Mouse (Mus musculus) limb, embryonic 12.5 days (tissue): ENCODE results near the gene Hs2st1. TPM values are rescaled to one million over a fixed set of nuclear protein-coding genes. Genes with fewer than 3 reads are reported as not detected.

Experiments
- ATAC-seq: fragments of 200-750 bp; cut with Nextera tagmentation; 2 replicates; pipeline ENCODE4 v1.8.0; 2017; ENCODE audit warnings: low read depth, moderate TSS enrichment; ENCODE audit not compliant: insufficient number of reproducible peaks, insufficient read depth, low FRiP score, low TSS enrichment
- H3K27ac ChIP-seq: fragments of 300-500 bp; sonication (generic); 2 replicates; pipeline ENCODE4 v1.5.1; 2016; ENCODE audit warnings: mild to moderate bottlenecking, moderate library complexity
- H3K27me3 ChIP-seq: fragments of 300-500 bp; sonication (generic); 2 replicates; pipeline ENCODE4 v1.6.1; 2016; ENCODE audit warnings: mild to moderate bottlenecking, moderate library complexity
- H3K36me3 ChIP-seq: fragments of 300-500 bp; sonication (generic); 2 replicates; pipeline ENCODE4 v1.6.1; 2016; ENCODE audit warnings: mild to moderate bottlenecking, moderate library complexity
- H3K4me1 ChIP-seq: fragments of 300-500 bp; sonication (generic); replicated peaks from 2 replicates; pipeline ENCODE4 v1.6.1; 2016
- H3K4me2 ChIP-seq: fragments of 300-500 bp; sonication (generic); 2 replicates; pipeline ENCODE4 v1.6.1; 2016; ENCODE audit warnings: mild to moderate bottlenecking, moderate library complexity
- H3K4me3 ChIP-seq: fragments of 300-500 bp; sonication (generic); replicated peaks from 2 replicates; pipeline ENCODE4 v1.5.1; 2016; ENCODE audit warnings: mild to moderate bottlenecking
- H3K9ac ChIP-seq: fragments of 300-500 bp; sonication (generic); replicated peaks from 2 replicates; pipeline ENCODE4 v1.6.1; 2016; ENCODE audit warnings: mild to moderate bottlenecking, moderate library complexity
- H3K9me3 ChIP-seq: fragments of 300-500 bp; sonication (generic); 2 replicates; pipeline ENCODE4 v1.6.1; 2016; ENCODE audit warnings: mild to moderate bottlenecking, moderate library complexity
- WGBS: fragments of 180-500 bp; shearing (Covaris S2); methylation state at CpG from one replicate; pipeline ENCODE4 v1.1.7; 2016; 5-methylcytosine and 5-hydroxymethylcytosine counted together
- polyA plus RNA-seq: library from polyadenylated mRNA; unstranded; fragments of >200 nt; fragmentation: Nextera tagmentation; extraction: Ambion mirVana; gene quantifications from 2 replicates; pipeline ENCODE4 v1.2.1, GENCODE M21; 2016

The Hs2st1 gene
- polyA plus RNA-seq, 1 experiment from 2014 or later: 20.8 TPM

- Histone ChIP-seq H3K4me2 (no peak overlapping the region), H3K9me3 (no peaks in the 10 kb centered on the region), H3K4me3 (no peak overlapping the region), H3K27me3 (no peaks in the 10 kb centered on the region), H3K27ac (no peak overlapping the region), H3K4me1 (peaks cover 22% of the 10 kb centered on the region), H3K9ac (no peak overlapping the region), H3K36me3 (no peaks in the 10 kb centered on the region)
- 88% methylated on average over 7 of the region's 7 CpGs for WGBS
- no peak for ATAC-seq
Measured at GRCm38 (mm10) chr3:144548186-144548845, 21.7 kb downstream of the Hs2st1 start.

GRCm38 (mm10) chr3:144546490-144546889 lies 23.5 kb downstream of the Hs2st1 start:
- no peak overlapping the region for H3K9ac ChIP-seq
- no peak overlapping the region for H3K4me2 ChIP-seq
- H3K27me3 ChIP-seq: no peaks in the 10 kb centered on the region
- H3K4me3 ChIP-seq: no peak overlapping the region
- no peak for ATAC-seq
- 48% methylated on average over 4 of the region's 4 CpGs for WGBS
- peaks cover 22% of the 10 kb centered on the region for H3K4me1 ChIP-seq
- H3K36me3 ChIP-seq: no peaks in the 10 kb centered on the region
- no peak overlapping the region for H3K27ac ChIP-seq
- no peaks in the 10 kb centered on the region for H3K9me3 ChIP-seq

- Histone ChIP-seq H3K27ac (no peak overlapping the region; the same call in 1 of the 2 replicates), H3K4me2 (no peak overlapping the region), H3K9ac (no peak overlapping the region), H3K4me1 (peaks cover 22% of the 10 kb centered on the region), H3K36me3 (no peaks in the 10 kb centered on the region), H3K27me3 (no peaks in the 10 kb centered on the region), H3K9me3 (no peaks in the 10 kb centered on the region), H3K4me3 (no peak overlapping the region)
- 59% methylated on average over 4 of the region's 4 CpGs for WGBS
- no peak for ATAC-seq
Measured at GRCm38 (mm10) chr3:144545832-144546231, 24.1 kb downstream of the Hs2st1 start.

GRCm38 (mm10) chr3:144545152-144545551 lies 24.8 kb downstream of the Hs2st1 start:
- Histone ChIP-seq H3K9me3 (no peaks in the 10 kb centered on the region), H3K4me2 (no peak overlapping the region), H3K4me1 (peaks cover 23% of the 10 kb centered on the region), H3K27ac (no peak overlapping the region), H3K4me3 (no peak overlapping the region), H3K36me3 (no peaks in the 10 kb centered on the region), H3K27me3 (no peaks in the 10 kb centered on the region), H3K9ac (no peak overlapping the region)
- no peak for ATAC-seq
- WGBS: 86% methylated on average over 7 of the region's 7 CpGs

GRCm38 (mm10) chr3:144541906-144542438 lies 28.0 kb downstream of the Hs2st1 start:
- peaks cover 29% of the 10 kb centered on the region for H3K4me1 ChIP-seq
- H3K27ac ChIP-seq: no peak overlapping the region
- no peaks in the 10 kb centered on the region for H3K36me3 ChIP-seq
- no peaks in the 10 kb centered on the region for H3K9me3 ChIP-seq
- no peak overlapping the region for H3K4me2 ChIP-seq
- no peaks in the 10 kb centered on the region for H3K27me3 ChIP-seq
- 67% methylated on average over 6 of the region's 6 CpGs for WGBS
- no peak for ATAC-seq
- H3K9ac ChIP-seq: no peak overlapping the region
- no peak overlapping the region for H3K4me3 ChIP-seq

GRCm38 (mm10) chr3:144540805-144541204 lies 29.2 kb downstream of the Hs2st1 start:
- no peak overlapping the region for H3K4me3 ChIP-seq
- no peaks in the 10 kb centered on the region for H3K27me3 ChIP-seq
- peaks cover 26% of the 10 kb centered on the region for H3K4me1 ChIP-seq
- WGBS: 77% methylated on average over 3 of the region's 3 CpGs
- ATAC-seq: no peak
- no peaks in the 10 kb centered on the region for H3K36me3 ChIP-seq
- H3K9me3 ChIP-seq: no peaks in the 10 kb centered on the region
- H3K27ac ChIP-seq: no peak overlapping the region
- no peak overlapping the region for H3K9ac ChIP-seq
- no peak overlapping the region for H3K4me2 ChIP-seq

GRCm38 (mm10) chr3:144539051-144539450 lies 30.9 kb downstream of the Hs2st1 start:
- Histone ChIP-seq H3K4me1 (peaks cover 26% of the 10 kb centered on the region), H3K36me3 (no peaks in the 10 kb centered on the region), H3K4me3 (no peak overlapping the region), H3K9ac (no peak overlapping the region), H3K27me3 (no peaks in the 10 kb centered on the region), H3K9me3 (no peaks in the 10 kb centered on the region), H3K27ac (no peak overlapping the region), H3K4me2 (no peak overlapping the region)
- ATAC-seq: no peak
- 84% methylated on average over 3 of the region's 3 CpGs for WGBS

- Histone ChIP-seq H3K27ac (no peak overlapping the region), H3K27me3 (no peaks in the 10 kb centered on the region), H3K4me2 (no peak overlapping the region), H3K36me3 (no peaks in the 10 kb centered on the region), H3K4me3 (no peak overlapping the region), H3K4me1 (peaks cover 40% of the 10 kb centered on the region), H3K9me3 (no peaks in the 10 kb centered on the region), H3K9ac (no peak overlapping the region)
- no peak; the same call in 1 of the 2 replicates for ATAC-seq
- 80% methylated on average over 7 of the region's 7 CpGs for WGBS
Measured at GRCm38 (mm10) chr3:144537078-144537855, 32.7 kb downstream of the Hs2st1 start.

GRCm38 (mm10) chr3:144535056-144535455 lies 34.9 kb downstream of the Hs2st1 start:
- ATAC-seq: no peak
- Histone ChIP-seq H3K27ac (no peak overlapping the region), H3K4me1 (peaks cover 38% of the 10 kb centered on the region), H3K27me3 (no peaks in the 10 kb centered on the region), H3K9ac (no peak overlapping the region), H3K9me3 (no peaks in the 10 kb centered on the region), H3K4me3 (no peak overlapping the region), H3K4me2 (no peak overlapping the region), H3K36me3 (no peaks in the 10 kb centered on the region)
- WGBS: 92% methylated on average over 4 of the region's 4 CpGs

- no peak overlapping the region for H3K4me3 ChIP-seq
- peaks cover 35% of the 10 kb centered on the region for H3K4me1 ChIP-seq
- ATAC-seq: no peak
- WGBS: 53% methylated on average over 5 of the region's 5 CpGs
- H3K27me3 ChIP-seq: no peaks in the 10 kb centered on the region
- H3K36me3 ChIP-seq: no peaks in the 10 kb centered on the region
- H3K9me3 ChIP-seq: no peaks in the 10 kb centered on the region
- no peak overlapping the region for H3K9ac ChIP-seq
- peak overlapping the region; percentile 4; the same call in 1 of the 2 replicates for H3K27ac ChIP-seq
- no peak overlapping the region for H3K4me2 ChIP-seq
Measured at GRCm38 (mm10) chr3:144531023-144531422, 39.0 kb downstream of the Hs2st1 start.

GRCm38 (mm10) chr3:144527918-144528317 lies 42.1 kb downstream of the Hs2st1 start:
- Histone ChIP-seq H3K27ac (no peak overlapping the region), H3K4me2 (no peak overlapping the region), H3K4me3 (no peak overlapping the region), H3K9ac (no peak overlapping the region), H3K27me3 (no peaks in the 10 kb centered on the region), H3K4me1 (peaks cover 19% of the 10 kb centered on the region), H3K9me3 (no peaks in the 10 kb centered on the region), H3K36me3 (no peaks in the 10 kb centered on the region)
- 88% methylated on average over 7 of the region's 7 CpGs for WGBS
- no peak for ATAC-seq
